Mouse (Mus musculus) layer of hippocampus, postnatal 36 days (tissue): ENCODE results near the gene Tmem14a. TPM values are rescaled to one million over a fixed set of nuclear protein-coding genes. Genes with fewer than 3 reads are reported as not detected.
"Not testable (repeated sequence)": the region's sequence is repeated elsewhere in the genome, so short reads cannot be mapped to it uniquely, and the experiment has no call there.

Experiments used
- DNase-seq, 2 experiments: peaks; one replicate each; pipeline ENCODE4 v3.0.0; 2022
- total RNA-seq, 2 experiments: library from RNA; stranded (reverse); gene quantifications; 2 replicates each; pipeline ENCODE4 v1.2.3; 2021

Gene Tmem14a
- total RNA-seq: 10 to 100 TPM; 24.7 to 30.7 TPM

- peak; percentile 85 to 86 for DNase-seq
These were observed at the start of gene Tmem14a for GRCm38 (mm10) chr1:21218489-21218919. Tmem14a (plus strand) TSS chr1:21218575.

- no peak for DNase-seq
These were observed 33.2 kb upstream of the Tmem14a start for GRCm38 (mm10) chr1:21185196-21185595.

- no peak for DNase-seq
These were observed 12.1 kb upstream of the Tmem14a start for GRCm38 (mm10) chr1:21206241-21206640.

- not testable (repeated sequence) for DNase-seq
These were observed 4.8 kb upstream of the Tmem14a start for GRCm38 (mm10) chr1:21213537-21213936.

- not testable (repeated sequence) for DNase-seq
These were observed 4.2 kb upstream of the Tmem14a start for GRCm38 (mm10) chr1:21213991-21214692.

GRCm38 (mm10) chr1:21227756-21228395 lies 9.5 kb downstream of the Tmem14a start:
- no peak for DNase-seq

- DNase-seq: not testable (repeated sequence)
These were observed 10.7 kb downstream of the Tmem14a start for GRCm38 (mm10) chr1:21228740-21229722.

- DNase-seq: no peak
These were observed 12.0 kb downstream of the Tmem14a start for GRCm38 (mm10) chr1:21230376-21230775.

- no peak for DNase-seq
These were observed 13.5 kb downstream of the Tmem14a start for GRCm38 (mm10) chr1:21231744-21232464.

- DNase-seq: no peak
These were observed 14.1 kb downstream of the Tmem14a start for GRCm38 (mm10) chr1:21232516-21232915.

GRCm38 (mm10) chr1:21235359-21235758 lies 17.0 kb downstream of the Tmem14a start:
- no peak for DNase-seq

GRCm38 (mm10) chr1:21239911-21240898 lies 21.8 kb downstream of the Tmem14a start, which contains the start of gene Gsta3:
Gsta3 (plus strand) TSS chr1:21240589.
- no peak for DNase-seq

GRCm38 (mm10) chr1:21241096-21241495 lies 22.7 kb downstream of the Tmem14a start:
- no peak for DNase-seq

GRCm38 (mm10) chr1:21244290-21244960 lies 26.1 kb downstream of the Tmem14a start:
- DNase-seq: no peak

- no peak for DNase-seq
These were observed 27.8 kb downstream of the Tmem14a start for GRCm38 (mm10) chr1:21246136-21246535.

GRCm38 (mm10) chr1:21247896-21248295 lies 29.5 kb downstream of the Tmem14a start:
- no peak for DNase-seq

GRCm38 (mm10) chr1:21248560-21249390 lies 30.4 kb downstream of the Tmem14a start:
- DNase-seq: no peak

GRCm38 (mm10) chr1:21251661-21252060 lies 33.3 kb downstream of the Tmem14a start:
- DNase-seq: no peak
